Mouse (Mus musculus) ES-E14 (cell line): ENCODE measurements around the gene Zfhx3. TPM values are rescaled to one million over a fixed set of nuclear protein-coding genes. Genes with fewer than 3 reads are reported as not detected.
A peak's percentile ranks its signal among the peaks of the same experiment; 100 is the strongest.

ENCODE experiments used
- DNase-seq: peaks from one replicate; pipeline ENCODE4 v3.0.0-alpha.2; 2013; ENCODE audit warnings: low read depth, low spot score
- H3K27ac ChIP-seq: 2 replicates; pipeline ENCODE4 v1.5.1; 2012; ENCODE audit warnings: low read depth, mild to moderate bottlenecking, low read length, moderate library complexity, mixed read lengths; ENCODE audit not compliant: poor library complexity, insufficient read depth, severe bottlenecking
- H3K36me3 ChIP-seq: 2 replicates; pipeline ENCODE4 v1.6.1; 2012; ENCODE audit warnings: mild to moderate bottlenecking, low read length, moderate library complexity, mixed read lengths; ENCODE audit not compliant: control insufficient read depth, poor library complexity, insufficient read depth, severe bottlenecking
- H3K4me1 ChIP-seq, 2 experiments: fragments of 150-350 bp in 1 of 2; sonication (generic) in 1 of 2; 2 replicates each; pipeline ENCODE4 v1.6.1; 2012; ENCODE audit warnings: low read length in 2 of 2, mild to moderate bottlenecking in 1 of 2, mixed read lengths in 1 of 2; ENCODE audit not compliant: control insufficient read depth in 2 of 2, insufficient read depth in 2 of 2, poor library complexity in 1 of 2
- H3K4me3 ChIP-seq, 2 experiments: fragments of 150-350 bp in 1 of 2; sonication (generic) in 1 of 2; 2 replicates each; pipeline ENCODE4 v1.5.1; 2012; ENCODE audit warnings: low read length in 2 of 2, low read depth in 1 of 2, mild to moderate bottlenecking in 1 of 2, mixed read lengths in 1 of 2; ENCODE audit not compliant: insufficient read depth in 1 of 2, poor library complexity in 1 of 2, severe bottlenecking in 1 of 2
- H3K9ac ChIP-seq: 2 replicates; pipeline ENCODE4 v1.6.1; 2012; ENCODE audit warnings: low read depth, mild to moderate bottlenecking, low read length, mixed read lengths; ENCODE audit not compliant: poor library complexity, insufficient read depth, severe bottlenecking
- H3K9me3 ChIP-seq: fragments of 150-350 bp; sonication (generic); 2 replicates; pipeline ENCODE4 v1.6.1; 2012; ENCODE audit warnings: low read depth, mild to moderate bottlenecking, low read length; ENCODE audit not compliant: control insufficient read depth, insufficient read depth
- CHD2 ChIP-seq: IDR thresholded peaks from 2 replicates; pipeline ENCODE4 v1.6.1; 2014; ENCODE audit warnings: mild to moderate bottlenecking, low read depth, low read length, inconsistent platforms
- HCFC1 ChIP-seq: IDR thresholded peaks from 2 replicates; pipeline ENCODE4 v1.6.1; 2012; ENCODE audit warnings: low read length, inconsistent platforms, borderline replicate concordance; ENCODE audit not compliant: insufficient read depth
- MAFK ChIP-seq: IDR thresholded peaks from 2 replicates; pipeline ENCODE4 v1.6.1; 2014; ENCODE audit warnings: mild to moderate bottlenecking, low read depth, low read length, inconsistent platforms; ENCODE audit not compliant: insufficient read depth
- ZC3H11A ChIP-seq: IDR thresholded peaks from 2 replicates; pipeline ENCODE4 v1.6.1; 2012; ENCODE audit warnings: low read depth, mild to moderate bottlenecking, inconsistent platforms, low read length, borderline replicate concordance
- ZNF384 ChIP-seq: IDR thresholded peaks from 2 replicates; pipeline ENCODE4 v1.6.1; 2012; ENCODE audit warnings: low read depth, low read length, inconsistent platforms
- in situ Hi-C, 2 experiments: fragments of 600-800 bp; cut with MboI; formaldehyde crosslinking; loops; one replicate each; pipeline ENCODE4 v1.15.1; 2025; ENCODE audit warnings: low sequenced_read_pairs in 2 of 2, inconsistent platforms in 1 of 2; ENCODE audit not compliant: unreplicated experiment in 2 of 2
- total RNA-seq: library from RNA; depleted of rRNA; stranded (reverse); fragments of 300-350 nt; gene quantifications from 2 replicates; pipeline ENCODE4 v1.2.3, GENCODE M21; 2012

Zfhx3 gene
- total RNA-seq, 1 experiment = 8.8 TPM

DNA sequence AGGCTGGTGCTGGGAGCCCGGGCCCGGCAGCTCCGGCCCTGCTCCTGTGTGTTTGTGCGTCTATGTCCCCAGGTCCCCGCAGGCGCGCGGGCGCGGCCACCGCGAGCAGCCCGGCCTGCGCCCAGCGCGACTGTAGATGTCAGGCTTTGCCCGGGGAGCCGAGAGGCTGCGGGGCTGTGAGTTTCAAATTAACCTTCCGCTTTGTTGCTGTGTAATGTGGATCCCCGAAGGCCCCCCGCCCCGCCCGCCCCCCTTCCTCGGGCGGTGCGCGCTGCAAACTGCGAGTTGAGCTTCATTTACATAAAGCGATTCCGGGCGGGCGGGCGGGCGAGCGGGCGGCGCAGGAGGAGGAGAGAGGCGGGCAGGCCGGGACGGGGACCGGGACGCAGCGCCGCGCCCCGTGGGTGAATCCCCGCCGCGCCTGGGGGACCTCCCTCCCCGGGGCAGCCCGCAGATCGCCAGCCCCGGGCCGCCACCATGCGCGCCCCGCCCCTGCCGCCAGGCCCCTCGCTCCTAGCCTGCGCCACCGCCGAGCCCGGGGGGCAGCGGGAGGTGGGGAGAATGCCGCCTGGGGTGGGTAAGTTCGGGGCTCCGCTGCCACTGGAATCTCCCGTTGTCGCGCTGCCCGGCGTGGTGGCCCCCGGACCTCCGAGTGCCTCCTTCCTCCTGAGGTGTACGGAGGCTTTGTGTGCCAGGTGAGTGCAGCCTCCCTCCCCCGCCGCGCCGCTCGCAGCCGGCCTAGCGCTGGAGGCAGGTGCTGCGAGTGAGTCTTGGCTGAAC is 772.4 kb downstream of the Zfhx3 start:
- Histone ChIP-seq H3K4me1 (peaks cover 17 to 28% of the 10 kb centered on the region in 2 experiments), H3K9ac (peak overlapping the region; percentile 83), H3K27ac (peak overlapping the region; percentile 84), H3K4me3 (peak overlapping the region; percentile 89 to 93), H3K36me3 (no peaks in the 10 kb centered on the region), H3K9me3 (no peaks in the 10 kb centered on the region)
- no peak for DNase-seq
- in situ Hi-C loops = no loop called here
- no peak for TF ChIP-seq MAFK
- TF ChIP-seq HCFC1 = 0 out of 2 replicates have a peak, but pooled peaks have one; percentile 23
- no peak for TF ChIP-seq ZNF384
- TF ChIP-seq CHD2 = no peak
- no peak for TF ChIP-seq ZC3H11A

GRCm38 (mm10) chr8:108715416-108715948 is 773.0 kb downstream of the Zfhx3 start:
- TF ChIP-seq ZC3H11A (no peak), ZNF384 (no peak), HCFC1 (no peak), CHD2 (no peak), MAFK (no peak)
- H3K4me1 ChIP-seq = peaks cover 17 to 29% of the 10 kb centered on the region in 2 experiments
- peak overlapping the region; percentile 83; the same call in 1 of the 2 replicates for H3K9ac ChIP-seq
- in situ Hi-C loops = no loop called here
- H3K4me3 ChIP-seq = peak overlapping the region; percentile 89 to 93
- no peak for DNase-seq
- no peak overlapping the region for H3K27ac ChIP-seq
- no peaks in the 10 kb centered on the region for H3K36me3 ChIP-seq
- no peaks in the 10 kb centered on the region for H3K9me3 ChIP-seq

GRCm38 (mm10) chr8:108716291-108716811 is 773.9 kb downstream of the Zfhx3 start:
- Histone ChIP-seq H3K27ac (no peak overlapping the region), H3K9me3 (no peaks in the 10 kb centered on the region), H3K9ac (no peak overlapping the region), H3K36me3 (no peaks in the 10 kb centered on the region), H3K4me1 (peaks cover 17 to 32% of the 10 kb centered on the region in 2 experiments), H3K4me3 (no peak overlapping the region)
- no peak for DNase-seq
- no peak for TF ChIP-seq HCFC1
- TF ChIP-seq ZC3H11A = no peak
- no peak for TF ChIP-seq MAFK
- no peak for TF ChIP-seq CHD2
- no peak for TF ChIP-seq ZNF384
- in situ Hi-C loops = no loop called here

DNA sequence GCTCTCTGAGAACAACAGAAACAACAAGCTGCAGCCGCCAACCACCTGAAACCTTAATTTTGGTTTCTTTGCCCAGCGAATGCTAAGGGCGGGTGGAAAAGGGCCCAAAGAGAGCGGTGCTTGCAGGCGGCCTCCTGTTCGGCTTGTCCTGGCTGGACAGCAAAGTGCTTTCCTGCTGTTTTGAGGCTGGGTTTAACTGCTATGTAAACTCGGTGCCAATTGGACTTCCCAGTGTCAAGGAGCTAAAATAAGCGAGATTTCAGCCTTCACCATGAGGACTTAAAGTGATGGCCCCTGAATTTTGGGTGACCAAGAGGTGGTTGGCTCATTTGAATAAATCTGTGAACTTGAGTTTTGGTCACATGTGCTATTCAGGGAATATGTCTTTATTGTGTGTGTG is 775.1 kb downstream of the Zfhx3 start:
- Histone ChIP-seq H3K27ac (no peak overlapping the region), H3K36me3 (no peaks in the 10 kb centered on the region), H3K4me3 (no peak overlapping the region), H3K9ac (no peak overlapping the region), H3K4me1 (peaks cover 25 to 32% of the 10 kb centered on the region in 2 experiments), H3K9me3 (no peaks in the 10 kb centered on the region)
- in situ Hi-C loops = no loop called here
- no peak for DNase-seq
- TF ChIP-seq HCFC1 = no peak
- no peak for TF ChIP-seq MAFK
- no peak for TF ChIP-seq CHD2
- TF ChIP-seq ZC3H11A = no peak
- TF ChIP-seq ZNF384 = no peak
